Mouse (Mus musculus) heart, embryonic 14.5 days (tissue): ENCODE measurements around the gene Tcirg1. TPM values are rescaled to one million over a fixed set of nuclear protein-coding genes. Genes with fewer than 3 reads are reported as not detected.

Experiments used
- ATAC-seq: fragments of 200-750 bp; cut with Nextera tagmentation; 2 replicates; pipeline ENCODE4 v1.8.0; 2017; ENCODE audit warnings: low read depth, moderate TSS enrichment; ENCODE audit not compliant: insufficient number of reproducible peaks, insufficient read depth, low FRiP score
- H3K27ac ChIP-seq, 2 experiments: fragments of 200-500 bp in 1 of 2; fragments of 300-500 bp in 1 of 2; sonication (generic) in 1 of 2; replicated peaks in 1 of 2; 2 replicates each; pipeline ENCODE4 v1.5.1; 2012 to 2014; ENCODE audit warnings: low read depth in 2 of 2, low read length in 2 of 2, control low read depth in 1 of 2, mild to moderate bottlenecking in 1 of 2, mixed read lengths in 1 of 2; ENCODE audit not compliant: control insufficient read depth in 1 of 2, insufficient read depth in 1 of 2
- H3K27me3 ChIP-seq: fragments of 300-500 bp; sonication (generic); 2 replicates; pipeline ENCODE4 v1.6.1; 2014; ENCODE audit warnings: mild to moderate bottlenecking, low read length, control low read depth; ENCODE audit not compliant: control insufficient read depth, insufficient read depth
- H3K36me3 ChIP-seq: fragments of 300-500 bp; sonication (generic); 2 replicates; pipeline ENCODE4 v1.6.1; 2014; ENCODE audit warnings: mild to moderate bottlenecking, control low read depth, low read length, mixed read lengths; ENCODE audit not compliant: control insufficient read depth, insufficient read depth
- H3K4me1 ChIP-seq, 2 experiments: fragments of 200-500 bp in 1 of 2; fragments of 300-500 bp in 1 of 2; sonication (generic) in 1 of 2; 2 replicates each; pipeline ENCODE4 v1.6.1; 2012 to 2014; ENCODE audit warnings: low read length in 2 of 2, control low read depth in 1 of 2, mixed read lengths in 1 of 2; ENCODE audit not compliant: control insufficient read depth in 2 of 2, insufficient read depth in 2 of 2
- H3K4me2 ChIP-seq: fragments of 300-500 bp; sonication (generic); 2 replicates; pipeline ENCODE4 v1.6.1; 2014; ENCODE audit warnings: mild to moderate bottlenecking, low read length
- H3K4me3 ChIP-seq, 2 experiments: fragments of 200-500 bp in 1 of 2; fragments of 300-500 bp in 1 of 2; sonication (generic) in 1 of 2; 2 replicates each; pipeline ENCODE4 v1.5.1; 2012 to 2014; ENCODE audit warnings: low read length in 2 of 2, mild to moderate bottlenecking in 2 of 2, control low read depth in 1 of 2, low read depth in 1 of 2, moderate library complexity in 1 of 2; ENCODE audit not compliant: control insufficient read depth in 1 of 2, insufficient read depth in 1 of 2
- H3K9ac ChIP-seq: fragments of 300-500 bp; sonication (generic); 2 replicates; pipeline ENCODE4 v1.6.1; 2014; ENCODE audit warnings: mild to moderate bottlenecking, low read length
- H3K9me3 ChIP-seq: fragments of 300-500 bp; sonication (generic); 2 replicates; pipeline ENCODE4 v1.6.1; 2016; ENCODE audit warnings: low read length, control low read depth; ENCODE audit not compliant: control insufficient read depth
- WGBS: fragments of 180-500 bp; shearing (Covaris S2); extraction: QIAGEN DNeasy Blood & Tissue Kit; methylation state at CpG from one replicate; pipeline ENCODE4 v1.1.7; 2014; 5-methylcytosine and 5-hydroxymethylcytosine counted together
- polyA plus RNA-seq: library from polyadenylated mRNA; unstranded; fragments of >200 nt; fragmentation: Nextera tagmentation; extraction: Ambion mirVana; gene quantifications from 2 replicates; pipeline ENCODE4 v1.2.1, GENCODE M21; 2014

Gene Tcirg1
- polyA plus RNA-seq, 1 experiment from 2014 or later = 17.1 TPM

- ATAC-seq = no peak
- H3K36me3 ChIP-seq = 0 out of 2 replicates have a peak, but pooled peaks cover 7% of the 10 kb centered on the region
- WGBS = 86% methylated on average over 7 of the region's 7 CpGs
Observed at GRCm38 (mm10) chr19:3875045-3875444, 31.9 kb downstream of the Tcirg1 start.

GRCm38 (mm10) chr19:3872373-3872772 lies 34.6 kb downstream of the Tcirg1 start:
- no peak for ATAC-seq
- Histone ChIP-seq H3K27ac (no peak overlapping the region), H3K36me3 (0 out of 2 replicates have a peak, but pooled peaks cover 7% of the 10 kb centered on the region), H3K4me2 (no peak overlapping the region), H3K4me3 (no peak overlapping the region), H3K9me3 (no peaks in the 10 kb centered on the region), H3K27me3 (no peaks in the 10 kb centered on the region), H3K9ac (no peak overlapping the region), H3K4me1 (peaks cover 0 to 12% of the 10 kb centered on the region in 2 experiments; a peak in 3 of 4 replicates)
- WGBS = 35% methylated on average over 4 of the region's 4 CpGs

More at GRCm38 (mm10) chr19:3875045-3875444, 31.9 kb downstream of the Tcirg1 start:
- peaks cover 0 to 8% of the 10 kb centered on the region in 2 experiments; a peak in 2 of 4 replicates for H3K4me1 ChIP-seq
- H3K9me3 ChIP-seq = no peaks in the 10 kb centered on the region
- no peak overlapping the region for H3K27ac ChIP-seq
- no peak overlapping the region for H3K9ac ChIP-seq
- H3K4me3 ChIP-seq = no peak overlapping the region
- H3K27me3 ChIP-seq = no peaks in the 10 kb centered on the region
- H3K4me2 ChIP-seq = no peak overlapping the region

DNA sequence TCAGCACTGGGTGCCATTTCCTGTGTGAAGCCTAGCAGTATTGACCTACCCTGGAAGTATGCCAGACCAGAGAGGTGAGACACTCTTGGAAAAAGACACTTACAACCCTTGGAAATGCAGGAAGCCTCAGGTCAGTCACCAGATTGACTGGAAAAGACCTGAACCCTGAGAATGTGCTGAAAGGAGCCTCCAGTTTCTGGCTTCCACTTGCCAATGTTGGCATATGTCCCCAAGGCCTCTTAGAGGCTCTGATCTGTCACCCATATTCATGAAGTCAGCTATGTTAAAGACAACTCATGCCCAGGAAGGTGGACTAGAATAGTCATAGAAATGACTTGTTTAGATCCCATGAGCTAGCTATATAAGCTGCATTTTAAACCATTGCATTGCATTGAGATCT lies 35.5 kb downstream of the Tcirg1 start:
- H3K9ac ChIP-seq = no peak overlapping the region
- H3K4me3 ChIP-seq = no peak overlapping the region
- H3K27me3 ChIP-seq = no peaks in the 10 kb centered on the region
- H3K27ac ChIP-seq = no peak overlapping the region
- no peaks in the 10 kb centered on the region for H3K9me3 ChIP-seq
- peaks cover 0 to 12% of the 10 kb centered on the region in 2 experiments; a peak in 3 of 4 replicates for H3K4me1 ChIP-seq
- no peak overlapping the region for H3K4me2 ChIP-seq
- 0 out of 2 replicates have a peak, but pooled peaks cover under 1% of the 10 kb centered on the region for H3K36me3 ChIP-seq
- ATAC-seq = no peak

DNA sequence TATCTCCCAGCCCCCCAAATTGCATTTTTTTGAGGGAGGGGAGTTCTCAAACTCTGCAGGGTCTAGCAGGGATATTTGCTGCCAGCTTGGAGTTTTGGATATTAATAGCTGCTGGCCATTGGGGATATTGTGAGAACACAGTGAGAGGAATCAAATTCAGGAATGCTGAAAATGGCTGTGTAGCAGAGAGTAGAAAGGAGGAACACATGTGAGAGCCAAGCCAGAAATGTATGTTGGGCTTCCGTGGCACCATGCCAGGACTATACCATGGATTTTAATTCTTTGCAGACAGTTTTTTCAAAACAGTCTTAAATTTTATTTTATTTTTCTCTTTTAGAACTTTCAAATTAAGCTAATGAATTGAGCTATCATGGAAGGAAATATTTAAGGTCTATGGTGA lies 38.6 kb downstream of the Tcirg1 start:
- 76% methylated on average over 1 of the region's 1 CpGs for WGBS
- H3K27ac ChIP-seq = 0 out of 4 replicates have a peak overlapping the region, but pooled peaks of 1 of the 2 experiments have one; percentile 14

GRCm38 (mm10) chr19:3864960-3865359 lies 42.0 kb downstream of the Tcirg1 start:
- Histone ChIP-seq H3K9ac (no peak overlapping the region), H3K27me3 (no peaks in the 10 kb centered on the region), H3K36me3 (peaks cover 11% of the 10 kb centered on the region), H3K9me3 (no peaks in the 10 kb centered on the region), H3K4me2 (no peak overlapping the region), H3K4me3 (no peak overlapping the region), H3K27ac (no peak overlapping the region), H3K4me1 (peaks cover 0 to 4% of the 10 kb centered on the region in 2 experiments; a peak in 3 of 4 replicates)
- ATAC-seq = no peak
- 83% methylated on average over 2 of the region's 2 CpGs for whole genome bisulfite sequencing

More for the DNA sequence above, 38.6 kb downstream of the Tcirg1 start:
- Histone ChIP-seq H3K4me3 (no peak overlapping the region), H3K9me3 (no peaks in the 10 kb centered on the region), H3K4me2 (no peak overlapping the region), H3K4me1 (peaks cover 0 to 12% of the 10 kb centered on the region in 2 experiments; a peak in 3 of 4 replicates), H3K27me3 (no peaks in the 10 kb centered on the region), H3K9ac (no peak overlapping the region), H3K36me3 (peaks cover 11% of the 10 kb centered on the region)
- ATAC-seq = no peak

DNA sequence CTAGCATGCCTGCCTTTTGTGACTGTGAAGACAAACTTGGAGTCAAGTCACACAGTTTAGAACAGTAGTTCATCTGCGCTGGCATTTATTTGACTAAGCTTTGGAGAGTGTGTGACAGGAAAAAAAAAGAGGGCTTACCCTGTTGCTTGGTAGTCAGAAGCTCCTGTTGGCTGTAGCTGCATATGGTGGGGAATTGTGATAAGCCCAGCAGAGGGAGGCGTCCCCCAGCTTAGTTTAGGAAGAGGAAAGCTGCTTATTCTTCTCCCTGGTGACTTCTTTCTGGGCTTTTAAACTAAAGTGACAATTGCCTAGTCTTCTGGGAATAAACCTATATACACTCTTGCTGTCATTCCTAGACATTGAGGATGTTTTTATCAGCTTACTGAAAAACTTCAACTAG lies 44.2 kb downstream of the Tcirg1 start:
- WGBS = 52% methylated on average over 2 of the region's 2 CpGs
- ATAC-seq = no peak
- Histone ChIP-seq H3K4me1 (no peaks in the 10 kb centered on the region), H3K27ac (no peak overlapping the region), H3K36me3 (peaks cover 11% of the 10 kb centered on the region), H3K27me3 (no peaks in the 10 kb centered on the region), H3K9ac (no peak overlapping the region), H3K9me3 (no peaks in the 10 kb centered on the region), H3K4me2 (no peak overlapping the region), H3K4me3 (no peak overlapping the region)

DNA sequence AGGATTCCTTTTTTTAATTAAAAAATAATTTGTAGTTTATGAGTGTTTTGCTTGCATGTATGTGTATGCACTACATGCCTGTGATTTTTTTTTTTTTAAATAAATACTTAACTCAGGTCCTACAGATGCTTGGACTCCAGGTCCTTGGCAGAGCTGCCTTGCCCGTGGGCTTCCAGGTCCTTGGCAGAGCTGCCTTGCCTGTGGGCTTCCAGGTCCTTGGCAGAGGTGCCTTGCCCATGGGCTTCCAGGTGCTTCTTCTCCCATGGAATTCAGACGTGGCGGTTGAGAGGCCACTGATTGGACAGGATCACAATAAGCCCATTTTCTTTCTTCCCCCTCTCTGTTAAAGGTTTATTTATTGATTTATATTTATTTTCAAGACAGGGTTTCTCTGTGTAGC lies 49.7 kb downstream of the Tcirg1 start:
- Histone ChIP-seq H3K9ac (no peak overlapping the region), H3K4me2 (no peak overlapping the region), H3K4me1 (peaks cover 3 to 17% of the 10 kb centered on the region in 2 experiments), H3K36me3 (no peaks in the 10 kb centered on the region), H3K9me3 (no peaks in the 10 kb centered on the region), H3K27ac (no peak overlapping the region), H3K27me3 (no peaks in the 10 kb centered on the region), H3K4me3 (no peak overlapping the region)
- ATAC-seq = no peak
- WGBS = 87% methylated on average over 3 of the region's 3 CpGs

DNA sequence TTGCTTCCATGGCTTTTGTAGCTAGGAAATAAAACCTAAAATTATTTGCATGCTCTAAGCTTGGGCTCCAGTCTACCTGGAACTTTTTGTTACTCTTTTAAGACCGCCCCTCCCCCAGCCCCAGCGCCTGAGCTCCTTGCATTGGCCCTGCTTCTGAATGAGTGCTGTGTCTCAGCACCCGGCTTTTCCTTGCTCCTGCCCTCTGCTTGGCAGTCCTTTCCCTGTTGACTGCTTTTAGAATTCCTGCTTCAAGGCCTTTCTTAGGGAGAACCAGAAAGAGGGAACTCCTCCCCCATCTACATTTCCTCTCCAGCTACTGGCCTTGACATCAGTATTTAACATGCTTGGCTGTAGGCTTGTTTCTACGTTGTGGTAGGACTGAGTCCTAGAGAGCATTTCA lies 51.3 kb downstream of the Tcirg1 start:
- no peaks in the 10 kb centered on the region for H3K36me3 ChIP-seq
- H3K4me2 ChIP-seq = 0 out of 2 replicates have a peak overlapping the region, but pooled peaks have one; percentile 2
- H3K9ac ChIP-seq = no peak overlapping the region
- 27% methylated on average over 4 of the region's 4 CpGs for WGBS
- H3K4me1 ChIP-seq = peaks cover 8 to 24% of the 10 kb centered on the region in 2 experiments
- no peak for ATAC-seq
- no peak overlapping the region; a peak in 1 of 4 replicates for H3K27ac ChIP-seq
- no peaks in the 10 kb centered on the region for H3K27me3 ChIP-seq
- H3K4me3 ChIP-seq = no peak overlapping the region
- H3K9me3 ChIP-seq = no peaks in the 10 kb centered on the region
